Mouse (Mus musculus) midbrain, embryonic 15.5 days (tissue): Measurements from ENCODE around the gene Ralgds. TPM values are rescaled to one million over a fixed set of nuclear protein-coding genes. Genes with fewer than 3 reads are reported as not detected.
"Not testable (repeated sequence)": the region's sequence is repeated elsewhere in the genome, so short reads cannot be mapped to it uniquely, and the experiment has no call there.

ENCODE experiments used
- ATAC-seq: fragments of 200-750 bp; cut with Nextera tagmentation; replicated peaks from 2 replicates; pipeline ENCODE4 v1.8.0; 2017; ENCODE audit warnings: moderate TSS enrichment
- H3K27ac ChIP-seq: fragments of 300-500 bp; sonication (generic); 2 replicates; pipeline ENCODE4 v1.5.1; 2015; ENCODE audit warnings: mild to moderate bottlenecking, inconsistent platforms
- H3K27me3 ChIP-seq: fragments of 300-500 bp; sonication (generic); replicated peaks from 2 replicates; pipeline ENCODE4 v1.6.1; 2015; ENCODE audit warnings: inconsistent platforms
- H3K36me3 ChIP-seq: fragments of 300-500 bp; sonication (generic); replicated peaks from 2 replicates; pipeline ENCODE4 v1.6.1; 2015; ENCODE audit warnings: inconsistent platforms
- H3K4me1 ChIP-seq: fragments of 300-500 bp; sonication (generic); 2 replicates; pipeline ENCODE4 v1.6.1; 2015; ENCODE audit warnings: inconsistent platforms
- H3K4me2 ChIP-seq: fragments of 300-500 bp; sonication (generic); 2 replicates; pipeline ENCODE4 v1.6.1; 2015; ENCODE audit warnings: inconsistent platforms, mild to moderate bottlenecking, moderate library complexity
- H3K4me3 ChIP-seq: fragments of 300-500 bp; sonication (generic); 2 replicates; pipeline ENCODE4 v1.5.1; 2015; ENCODE audit warnings: mild to moderate bottlenecking, inconsistent platforms
- H3K9ac ChIP-seq: fragments of 300-500 bp; sonication (generic); 2 replicates; pipeline ENCODE4 v1.6.1; 2015; ENCODE audit warnings: mild to moderate bottlenecking, inconsistent platforms
- H3K9me3 ChIP-seq: fragments of 300-500 bp; sonication (generic); 2 replicates; pipeline ENCODE4 v1.6.1; 2016; ENCODE audit warnings: inconsistent platforms
- WGBS: fragments of 180-500 bp; shearing (Covaris S2); methylation state at CpG from one replicate; pipeline ENCODE4 v1.1.7; 2015; ENCODE audit warnings: mixed read lengths; 5-methylcytosine and 5-hydroxymethylcytosine counted together
- polyA plus RNA-seq: library from polyadenylated mRNA; unstranded; fragments of >200 nt; fragmentation: Nextera tagmentation; extraction: Ambion mirVana; gene quantifications from 2 replicates; pipeline ENCODE4 v1.2.1, GENCODE M21; 2015

The Ralgds gene
- polyA plus RNA-seq = 92.0 and 94.8 TPM in 2 replicates

- peak within 1 kb of the TSS; percentile 91 for H3K27ac ChIP-seq
- H3K4me2 ChIP-seq = peak within 1 kb of the TSS; percentile 87
- WGBS = under 1% methylated on average over 63 of the region's 71 CpGs
- peak within 1 kb of the TSS; percentile 98 for H3K9ac ChIP-seq
- ATAC-seq = peak; percentile 66
- no peaks in the 10 kb centered on the region; the same call in 1 of the 2 replicates for H3K27me3 ChIP-seq
- peak within 1 kb of the TSS; percentile 89 for H3K4me3 ChIP-seq
- peaks cover 42% of the 10 kb centered on the region for H3K4me1 ChIP-seq
- H3K9me3 ChIP-seq = no peaks in the 10 kb centered on the region
- no peaks in the 10 kb centered on the region for H3K36me3 ChIP-seq
Observed at GRCm38 (mm10) chr2:28512798-28513401, at the start of gene Ralgds. Gene Ralgds, plus strand, starts transcription at chr2:28513125.

DNA sequence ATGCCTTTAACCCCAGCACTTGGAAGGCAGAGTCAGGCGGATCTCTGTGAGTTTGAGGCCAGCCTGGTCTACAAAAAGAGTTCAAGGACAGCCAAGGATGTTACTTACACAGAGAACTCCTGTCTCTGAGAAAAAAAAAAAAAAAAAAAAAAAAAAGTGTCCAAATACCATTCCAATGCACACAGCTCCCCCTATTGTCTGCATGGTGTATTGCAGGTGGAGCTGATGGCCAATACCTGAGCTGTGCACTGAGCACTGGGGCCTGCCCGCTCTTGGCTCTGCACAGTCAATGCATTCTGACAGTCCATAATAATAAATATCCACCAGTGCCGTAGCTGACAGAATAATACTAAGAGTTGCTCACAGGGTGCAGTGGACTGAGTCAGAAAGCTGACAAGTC is 49.0 kb upstream of the Ralgds start:
- Histone ChIP-seq H3K27ac (no peak overlapping the region), H3K4me2 (no peak overlapping the region), H3K9ac (no peak overlapping the region), H3K4me1 (peaks cover 18% of the 10 kb centered on the region), H3K27me3 (no peaks in the 10 kb centered on the region; the same call in none of the 2 replicates), H3K9me3 (no peaks in the 10 kb centered on the region), H3K4me3 (no peak overlapping the region), H3K36me3 (no peaks in the 10 kb centered on the region)
- 50% methylated on average over 3 of the region's 3 CpGs for WGBS
- ATAC-seq = no peak

DNA sequence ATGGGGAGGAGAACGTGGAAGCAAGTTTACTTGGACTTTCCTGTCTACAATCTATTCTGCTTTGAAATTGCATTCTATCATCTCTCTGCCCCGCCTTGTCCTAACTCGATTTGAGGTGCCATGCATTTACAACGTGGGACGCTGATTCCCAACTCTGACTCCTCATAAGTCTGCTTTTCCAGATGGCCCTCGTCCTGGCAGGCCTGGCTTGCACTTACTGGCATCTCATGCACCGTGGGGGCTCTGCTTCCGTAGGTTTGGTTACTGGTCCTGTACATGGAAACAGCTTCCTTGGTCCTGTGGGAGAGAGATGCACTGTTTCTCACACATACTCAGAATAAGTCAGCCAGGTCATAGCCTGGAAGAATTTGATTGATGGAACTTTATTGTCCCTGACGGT is 48.0 kb upstream of the Ralgds start:
- Histone ChIP-seq H3K9ac (no peak overlapping the region), H3K27me3 (no peaks in the 10 kb centered on the region; the same call in none of the 2 replicates), H3K36me3 (peaks cover 8% of the 10 kb centered on the region), H3K4me1 (peaks cover 24% of the 10 kb centered on the region), H3K4me3 (no peak overlapping the region), H3K4me2 (no peak overlapping the region), H3K27ac (no peak overlapping the region), H3K9me3 (no peaks in the 10 kb centered on the region)
- WGBS = 83% methylated on average over 9 of the region's 9 CpGs
- no peak for ATAC-seq

- Histone ChIP-seq H3K4me3 (peak within 1 kb of the TSS; percentile 27), H3K27me3 (no peaks in the 10 kb centered on the region; the same call in none of the 2 replicates), H3K36me3 (peaks cover 19% of the 10 kb centered on the region), H3K27ac (no peak within 1 kb of the TSS), H3K4me2 (peak within 1 kb of the TSS; percentile 59), H3K9ac (no peak within 1 kb of the TSS; the same call in 1 of the 2 replicates), H3K9me3 (no peaks in the 10 kb centered on the region), H3K4me1 (peaks cover 24% of the 10 kb centered on the region)
- ATAC-seq = peak; percentile 66
- WGBS = 4% methylated on average over 25 of the region's 25 CpGs
Observed at GRCm38 (mm10) chr2:28465836-28466518, 46.9 kb upstream of the Ralgds start, which contains the start of gene 1700007K13Rik. Gene 1700007K13Rik, minus strand, starts transcription at chr2:28466332.

GRCm38 (mm10) chr2:28467860-28468485 is 45.0 kb upstream of the Ralgds start, which contains the start of gene Mrps2:
Gene Mrps2, plus strand, starts transcription at chr2:28468066.
- H3K9me3 ChIP-seq = no peaks in the 10 kb centered on the region
- H3K9ac ChIP-seq = peak within 1 kb of the TSS; percentile 99
- no peaks in the 10 kb centered on the region; the same call in none of the 2 replicates for H3K27me3 ChIP-seq
- H3K4me3 ChIP-seq = peak within 1 kb of the TSS; percentile 97
- peak; percentile 92 for ATAC-seq
- H3K4me2 ChIP-seq = peak within 1 kb of the TSS; percentile 73
- WGBS = under 1% methylated on average over 52 of the region's 52 CpGs
- H3K36me3 ChIP-seq = peaks cover 26% of the 10 kb centered on the region
- H3K27ac ChIP-seq = peak within 1 kb of the TSS; percentile 51; the same call in 1 of the 2 replicates
- H3K4me1 ChIP-seq = peaks cover 24% of the 10 kb centered on the region

DNA sequence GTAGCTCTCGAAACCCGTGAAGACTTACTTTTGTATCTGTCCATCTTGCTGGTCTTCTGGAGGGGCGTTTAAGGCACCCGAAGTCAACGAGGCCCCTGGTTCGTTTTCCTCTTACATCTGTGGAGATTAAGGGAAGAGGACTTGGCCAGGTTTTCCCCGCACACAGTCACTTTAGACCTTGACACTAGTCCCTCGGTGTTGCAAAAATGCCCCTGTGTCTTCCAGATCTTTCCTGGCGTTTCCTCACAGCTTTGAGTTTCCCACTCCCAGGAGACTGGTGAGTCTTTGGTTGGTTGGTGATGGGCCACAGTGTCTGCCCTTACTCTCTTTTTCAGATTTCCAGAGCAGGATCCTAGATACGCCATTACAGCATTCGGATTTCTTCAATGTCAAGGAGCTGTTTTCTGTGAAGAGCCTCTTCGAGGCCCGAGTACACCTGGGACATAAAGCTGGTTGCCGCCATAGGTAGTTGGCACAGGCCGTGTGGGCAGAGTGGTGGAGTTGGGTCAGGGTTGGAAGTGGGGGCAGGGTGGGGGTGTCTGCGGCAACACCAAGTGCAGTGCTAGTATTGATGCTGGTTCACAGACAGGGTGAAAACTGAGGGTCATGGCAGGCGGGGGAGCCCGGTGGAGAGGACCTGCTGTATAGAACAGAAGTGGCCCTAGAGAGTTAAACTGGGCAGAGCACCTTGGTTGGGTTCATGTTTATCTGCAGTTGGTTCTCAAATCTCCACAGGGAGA is 44.3 kb upstream of the Ralgds start:
- Histone ChIP-seq H3K27ac (no peak overlapping the region), H3K9ac (peak overlapping the region; percentile 99), H3K4me3 (peak overlapping the region; percentile 97), H3K4me1 (peaks cover 24% of the 10 kb centered on the region), H3K9me3 (no peaks in the 10 kb centered on the region), H3K27me3 (no peaks in the 10 kb centered on the region; the same call in none of the 2 replicates), H3K4me2 (peak overlapping the region; percentile 73), H3K36me3 (peaks cover 28% of the 10 kb centered on the region)
- WGBS = 52% methylated on average over 18 of the region's 18 CpGs
- ATAC-seq = no peak

DNA sequence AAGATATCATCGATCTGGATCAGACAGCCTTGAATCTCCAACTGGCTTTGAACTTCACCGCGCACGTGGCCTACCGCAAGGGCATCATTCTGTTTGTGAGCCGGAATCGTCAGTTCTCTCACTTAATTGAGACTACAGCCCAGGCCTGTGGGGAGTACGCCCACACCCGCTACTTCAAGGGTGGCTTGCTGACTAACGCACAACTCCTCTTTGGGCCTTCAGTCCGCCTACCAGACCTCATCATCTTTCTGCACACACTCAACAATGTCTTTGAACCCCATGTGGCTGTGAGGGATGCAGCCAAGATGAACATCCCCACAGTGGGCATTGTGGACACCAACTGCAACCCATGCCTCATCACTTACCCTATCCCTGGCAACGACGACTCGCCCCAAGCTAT is 43.5 kb upstream of the Ralgds start:
- ATAC-seq = no peak
- WGBS = 97% methylated on average over 14 of the region's 14 CpGs
- no peaks in the 10 kb centered on the region for H3K9me3 ChIP-seq
- H3K27ac ChIP-seq = no peak overlapping the region
- H3K36me3 ChIP-seq = peaks cover 28% of the 10 kb centered on the region
- no peaks in the 10 kb centered on the region; the same call in none of the 2 replicates for H3K27me3 ChIP-seq
- H3K4me3 ChIP-seq = no peak overlapping the region
- H3K9ac ChIP-seq = no peak overlapping the region
- H3K4me2 ChIP-seq = 0 out of 2 replicates have a peak overlapping the region, but pooled peaks have one; percentile 73
- H3K4me1 ChIP-seq = peaks cover 24% of the 10 kb centered on the region

GRCm38 (mm10) chr2:28470591-28470990 is 42.3 kb upstream of the Ralgds start:
- Histone ChIP-seq H3K4me1 (peaks cover 24% of the 10 kb centered on the region), H3K27me3 (no peaks in the 10 kb centered on the region), H3K4me2 (no peak overlapping the region), H3K27ac (no peak overlapping the region), H3K36me3 (peaks cover 28% of the 10 kb centered on the region), H3K4me3 (no peak overlapping the region), H3K9ac (no peak overlapping the region), H3K9me3 (no peaks in the 10 kb centered on the region)
- 99% methylated on average over 2 of the region's 2 CpGs for WGBS
- no peak for ATAC-seq

- peaks cover 15% of the 10 kb centered on the region for H3K4me1 ChIP-seq
- not testable (repeated sequence) for H3K4me2 ChIP-seq, H3K27ac ChIP-seq, H3K9me3 ChIP-seq, H3K9ac ChIP-seq, H3K27me3 ChIP-seq, ATAC-seq, H3K4me3 ChIP-seq
- WGBS = 91% methylated on average over 8 of the region's 8 CpGs
- H3K36me3 ChIP-seq = peaks cover 28% of the 10 kb centered on the region
Observed at GRCm38 (mm10) chr2:28472011-28472410, 40.9 kb upstream of the Ralgds start.

- not testable (repeated sequence) for H3K36me3 ChIP-seq, H3K4me1 ChIP-seq, H3K9me3 ChIP-seq, ATAC-seq, H3K4me3 ChIP-seq, H3K4me2 ChIP-seq, H3K27ac ChIP-seq, H3K27me3 ChIP-seq, H3K9ac ChIP-seq
- WGBS = 98% methylated on average over 5 of the region's 5 CpGs
Observed at GRCm38 (mm10) chr2:28477993-28478392, 34.9 kb upstream of the Ralgds start.

GRCm38 (mm10) chr2:28479208-28480204 is 33.4 kb upstream of the Ralgds start:
- H3K4me1 ChIP-seq = no peaks in the 10 kb centered on the region
- ATAC-seq = no peak
- no peaks in the 10 kb centered on the region for H3K36me3 ChIP-seq
- H3K4me3 ChIP-seq = no peak overlapping the region
- 77% methylated on average over 20 of the region's 20 CpGs for WGBS
- no peak overlapping the region for H3K4me2 ChIP-seq
- H3K9ac ChIP-seq = no peak overlapping the region
- no peaks in the 10 kb centered on the region for H3K9me3 ChIP-seq
- H3K27me3 ChIP-seq = no peaks in the 10 kb centered on the region
- no peak overlapping the region for H3K27ac ChIP-seq
